Mouse (Mus musculus): Measurements from ENCODE around the gene Slc12a8.

Gene Slc12a8

DNA sequence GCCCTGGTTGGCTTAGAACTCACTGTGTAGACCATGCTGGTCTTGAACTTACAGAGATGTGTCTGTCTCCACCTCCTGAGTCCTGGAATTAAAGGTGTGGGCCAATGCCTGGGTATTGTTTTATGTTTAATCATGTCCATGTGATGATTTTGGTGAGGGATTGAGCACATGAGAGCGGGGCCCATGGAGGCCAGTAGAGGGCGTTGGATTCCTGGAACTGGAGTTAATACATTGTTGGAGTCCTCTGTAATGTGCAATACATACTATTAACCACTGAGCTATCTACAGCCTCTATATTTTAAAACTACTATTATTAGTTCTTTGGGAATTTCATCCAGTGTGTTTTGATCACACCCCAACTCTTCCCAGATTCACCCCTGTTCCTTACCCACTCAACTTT lies 27.2 kb downstream of the Slc12a8 start:
- no peak for DNase-seq (ENCODE audit: low read depth)

DNA sequence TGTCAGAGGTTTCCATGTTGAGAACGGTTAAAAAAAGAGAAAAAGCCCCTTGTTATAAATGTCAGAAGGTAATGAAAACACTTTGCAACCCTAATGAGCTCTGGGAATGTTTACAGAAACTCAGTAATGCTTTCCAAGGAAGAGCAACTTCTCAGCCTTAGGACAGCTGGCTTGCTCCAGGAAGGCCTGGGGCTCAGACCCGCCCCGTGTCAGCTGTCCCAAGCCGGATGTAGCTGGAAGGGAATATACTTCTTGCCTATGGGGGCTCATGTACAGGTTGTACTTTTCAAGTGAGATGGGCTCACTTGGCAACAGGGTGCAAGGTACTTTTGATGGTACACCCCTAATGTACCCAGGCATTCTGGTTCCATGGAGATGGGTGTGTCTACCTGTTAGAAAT lies 28.4 kb downstream of the Slc12a8 start:
- no peak for DNase-seq (ENCODE audit: low read depth)

DNA sequence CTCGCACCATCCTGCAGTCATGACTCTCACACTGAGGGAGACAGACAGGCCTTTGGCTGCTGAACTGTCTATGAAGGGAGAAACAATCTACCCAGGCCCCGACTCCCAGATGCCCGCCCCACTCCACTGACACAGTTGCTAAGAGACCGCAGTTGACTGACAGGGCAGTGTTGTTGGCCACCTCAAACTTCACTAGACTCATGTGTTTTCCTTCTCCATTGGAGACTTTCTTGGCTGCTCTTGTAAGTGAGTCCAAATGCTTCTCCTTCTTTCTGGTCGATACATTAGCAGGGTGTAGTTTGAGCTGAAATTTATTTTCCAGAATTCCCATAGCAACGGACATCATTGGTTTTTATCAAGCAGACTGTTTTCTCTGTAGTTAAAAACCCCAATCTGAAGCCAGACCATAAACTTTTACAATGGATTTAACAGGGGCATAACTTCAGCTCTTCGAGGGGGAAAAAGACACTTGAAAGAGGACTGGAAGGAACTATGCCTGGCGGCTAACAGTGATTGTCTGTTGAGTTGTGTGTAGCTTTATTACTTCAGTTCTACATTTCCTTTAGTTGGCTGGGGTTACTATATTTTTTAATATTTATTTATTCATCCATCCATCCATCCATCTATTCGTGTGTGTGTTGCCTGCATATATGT lies 36.7 kb downstream of the Slc12a8 start:
- no peak for DNase-seq (ENCODE audit: low read depth)

DNA sequence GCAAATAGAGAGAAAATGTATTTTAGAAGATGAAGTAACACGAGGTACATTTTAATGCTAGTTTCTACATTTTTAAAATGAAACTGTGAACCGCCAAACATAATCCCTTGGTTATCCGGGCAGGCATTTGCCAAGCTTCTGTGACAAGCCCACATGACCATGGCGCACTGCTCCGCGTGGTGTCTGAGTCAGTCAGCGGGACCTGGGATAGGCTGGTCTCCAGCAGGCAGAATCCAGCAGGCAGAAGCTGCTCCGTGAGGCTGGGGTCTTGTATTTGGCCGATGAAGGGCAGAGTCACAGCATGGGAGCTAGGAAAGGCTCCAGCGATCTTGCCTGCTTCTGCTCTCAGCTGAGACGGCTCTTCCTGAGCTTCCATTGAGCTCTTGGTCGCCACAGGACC lies 41.0 kb downstream of the Slc12a8 start:
- no peak for DNase-seq (ENCODE audit: low read depth)

DNA sequence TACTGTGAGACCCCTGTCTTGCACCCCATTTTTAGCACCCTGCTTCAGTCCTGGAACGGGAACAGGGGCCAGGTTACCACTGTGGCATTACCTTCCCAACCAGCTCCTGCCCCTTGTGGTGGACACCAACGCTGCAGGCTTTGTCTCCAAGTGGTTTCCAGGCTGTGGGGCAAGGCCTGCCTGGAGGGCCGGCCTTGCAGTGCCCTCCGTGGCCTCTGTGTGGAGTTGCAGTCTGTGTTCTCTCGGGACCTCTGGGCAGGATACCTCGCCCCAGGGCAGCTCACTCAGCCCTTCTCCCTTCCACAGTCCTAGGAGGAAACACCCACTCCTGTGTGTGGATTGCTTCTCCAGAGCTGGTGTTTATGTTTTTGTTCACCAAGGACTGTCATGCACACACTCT lies 43.2 kb downstream of the Slc12a8 start:
- peak; percentile 30 for DNase-seq (ENCODE audit: low read depth)

DNA sequence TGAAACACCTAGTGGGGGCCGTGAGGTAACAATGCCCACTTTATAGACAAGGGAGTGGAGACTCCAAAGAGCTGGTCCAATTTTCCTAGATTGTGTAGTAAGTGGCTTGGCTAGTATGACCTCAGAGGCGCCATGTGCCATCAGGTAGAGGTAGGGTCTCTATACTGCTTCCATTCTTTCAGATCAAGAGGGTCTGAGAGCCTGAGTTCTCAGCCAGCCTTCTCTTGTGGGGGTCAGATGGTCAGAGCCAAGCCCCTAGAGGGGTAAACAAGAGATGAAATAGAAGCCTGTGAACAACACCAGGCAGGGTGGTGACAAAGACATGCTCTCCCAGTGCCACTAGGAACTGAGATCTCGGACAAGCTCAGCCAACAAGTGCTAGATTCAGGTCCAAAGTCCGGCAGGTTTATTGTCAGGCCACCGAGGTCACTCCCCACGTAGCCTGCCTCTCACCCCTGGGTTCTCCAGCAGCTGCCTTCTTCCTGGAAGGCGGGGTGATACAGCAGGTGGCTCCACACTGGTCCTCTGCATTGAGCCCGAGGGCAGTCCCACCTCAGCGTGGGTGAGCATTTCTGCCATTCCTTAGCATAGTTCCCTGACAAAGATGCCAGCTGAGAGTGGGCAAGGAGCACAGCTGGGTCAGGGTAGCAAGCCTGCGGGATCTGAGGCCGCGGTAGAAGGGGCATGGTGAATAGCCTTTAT lies 44.3 kb downstream of the Slc12a8 start:
- no peak for DNase-seq (ENCODE audit: low read depth)

DNA sequence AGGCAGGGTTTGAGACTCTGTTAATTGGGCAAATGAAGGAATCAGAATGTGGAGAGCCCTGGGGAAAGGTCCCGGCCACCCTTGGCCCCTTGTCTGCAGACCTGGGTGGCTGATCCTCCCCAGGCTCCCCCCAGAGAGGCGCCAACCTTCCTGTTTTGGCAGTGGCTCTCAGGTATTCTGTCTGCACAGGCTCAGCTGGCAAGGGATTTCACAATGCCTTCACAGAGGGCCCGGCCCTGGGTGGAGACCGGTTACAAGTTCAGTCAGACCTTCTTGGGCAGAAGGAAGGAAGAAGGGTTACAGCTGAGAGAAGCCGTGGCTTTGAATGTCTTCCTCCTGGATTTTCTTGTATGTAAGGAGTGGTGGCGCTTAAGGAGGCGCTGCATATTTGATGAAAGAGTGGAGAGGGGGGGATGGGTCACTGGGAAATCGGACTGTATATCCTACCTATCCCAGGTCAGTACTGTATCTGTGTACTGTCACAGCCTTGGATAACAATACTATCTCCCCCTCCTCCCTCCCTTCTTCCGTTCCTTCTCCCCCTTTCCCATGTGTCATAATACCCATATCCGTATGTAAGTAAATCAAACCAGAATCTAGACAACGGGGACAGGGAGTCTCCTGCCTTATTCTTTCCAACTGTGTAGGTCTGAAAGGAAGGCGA lies 45.9 kb downstream of the Slc12a8 start:
- DNase-seq (ENCODE audit: low read depth), result no peak

DNA sequence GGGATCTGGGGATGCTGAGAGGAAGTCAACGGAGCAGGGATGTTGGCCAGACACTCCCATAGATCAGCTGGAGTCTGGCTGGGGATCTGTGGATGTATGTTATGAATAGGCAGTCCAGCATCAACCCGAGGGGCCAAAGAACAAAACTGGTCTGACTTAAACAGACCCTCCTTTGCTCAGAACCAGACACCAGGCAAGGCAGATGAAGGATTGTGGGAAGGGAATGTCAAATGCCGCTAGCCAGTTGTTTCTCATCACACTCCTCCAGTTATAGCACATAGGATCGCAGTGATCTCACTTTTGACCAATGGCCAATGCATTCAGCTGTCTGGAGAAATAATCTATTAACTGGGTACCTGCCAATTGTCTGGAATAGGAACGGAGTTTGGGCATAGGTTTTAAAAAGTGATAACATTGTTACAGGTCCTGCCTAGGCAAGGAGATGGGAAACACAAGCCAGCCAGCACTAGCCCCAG lies 46.4 kb downstream of the Slc12a8 start:
- DNase-seq (ENCODE audit: low read depth), result no peak

DNA sequence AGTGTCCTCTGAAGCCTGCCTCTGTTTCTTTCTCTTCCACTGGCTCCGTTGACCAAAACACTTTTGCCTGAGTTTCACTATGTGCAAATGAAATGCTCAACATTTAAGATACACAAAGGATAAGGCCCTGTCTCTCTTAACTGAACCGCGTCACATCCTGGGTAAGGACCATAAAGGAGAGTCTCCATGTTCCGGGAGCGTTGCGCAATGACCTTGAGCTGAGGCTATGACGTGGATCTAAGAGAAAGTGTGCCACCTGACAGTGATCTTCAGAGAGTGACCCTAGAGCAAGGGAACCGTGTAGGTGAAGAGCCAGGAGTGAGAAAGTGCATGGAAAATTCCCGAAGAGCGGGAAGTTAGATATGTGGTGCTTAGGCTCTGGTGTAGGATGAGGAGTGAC lies 49.3 kb downstream of the Slc12a8 start:
- no peak for DNase-seq (ENCODE audit: low read depth)

DNA sequence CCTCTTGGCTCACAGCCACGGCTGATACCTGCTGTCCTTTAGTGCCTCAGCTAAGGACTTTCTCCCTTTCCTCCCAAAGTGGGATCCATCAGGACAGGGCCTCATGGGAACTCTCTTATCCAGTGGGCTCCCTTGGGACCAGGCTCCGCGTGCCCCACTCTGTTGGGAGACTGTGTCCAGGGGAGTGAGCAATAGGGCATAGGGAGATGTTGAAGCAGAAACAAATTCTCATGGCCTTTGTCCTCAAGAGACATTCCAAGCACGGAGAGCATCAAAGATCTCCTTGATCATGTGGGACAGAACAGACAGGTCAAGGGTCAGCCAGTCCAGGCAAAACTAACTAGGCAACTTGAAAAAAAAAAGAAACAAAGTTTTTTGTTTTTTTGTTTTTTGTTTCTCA lies 50.6 kb downstream of the Slc12a8 start:
- no peak for DNase-seq (ENCODE audit: low read depth)

DNA sequence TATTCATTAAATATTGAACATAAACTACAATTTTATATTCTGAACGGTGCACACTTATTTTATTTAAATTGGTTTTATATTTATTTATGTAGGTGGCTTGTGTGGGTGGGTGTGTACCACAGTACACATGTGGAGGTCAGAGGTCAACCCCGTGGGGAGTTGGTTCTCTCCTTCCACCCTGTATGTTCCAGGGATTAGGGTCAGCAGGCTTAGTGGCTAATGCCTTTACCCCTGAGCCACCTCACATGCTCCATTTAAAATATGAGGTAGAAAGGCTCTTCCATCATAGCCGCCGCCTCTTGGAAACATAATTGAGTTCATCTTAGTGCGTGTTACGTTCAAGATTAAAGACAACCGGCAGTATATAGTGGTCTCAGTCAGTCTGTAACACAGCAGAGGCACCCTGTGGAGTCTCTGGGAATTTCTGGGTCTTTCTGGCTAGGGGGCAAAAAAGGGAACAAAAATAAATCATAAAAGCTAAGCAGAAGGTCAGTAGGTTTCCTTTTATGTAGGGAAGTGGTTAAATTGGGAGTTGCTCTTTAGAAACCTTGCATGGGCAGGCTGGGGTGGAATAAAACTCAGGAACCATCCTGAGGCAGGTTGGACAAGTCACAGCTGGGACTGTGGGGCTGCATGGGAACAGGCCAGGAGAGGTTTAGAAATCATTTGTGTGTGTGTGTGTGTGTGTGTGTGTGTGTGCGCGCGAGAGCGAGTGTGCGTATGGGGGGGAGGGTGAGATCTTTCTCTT lies 51.3 kb downstream of the Slc12a8 start:
- DNase-seq (ENCODE audit: low read depth), result no peak

DNA sequence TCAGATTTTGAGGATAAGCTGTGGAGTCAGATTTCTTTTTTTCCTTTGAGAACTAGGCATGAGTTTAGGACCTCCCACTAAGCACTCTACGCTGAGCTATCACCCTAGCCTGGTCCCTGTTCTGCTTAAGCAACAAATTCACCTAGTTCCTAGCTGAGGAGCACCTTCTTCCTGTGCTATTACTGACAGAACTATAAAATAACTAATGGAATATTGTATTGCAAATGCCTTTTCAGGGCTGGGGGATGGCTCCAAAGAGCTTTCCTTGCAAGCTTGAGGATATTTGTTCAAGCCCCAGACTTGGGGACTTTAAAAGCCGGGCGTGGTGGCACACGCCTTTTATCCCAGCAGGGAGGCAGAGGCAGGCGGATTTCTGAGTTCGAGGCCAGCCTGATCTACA lies 55.5 kb downstream of the Slc12a8 start:
- DNase-seq (ENCODE audit: low read depth), result no peak

DNA sequence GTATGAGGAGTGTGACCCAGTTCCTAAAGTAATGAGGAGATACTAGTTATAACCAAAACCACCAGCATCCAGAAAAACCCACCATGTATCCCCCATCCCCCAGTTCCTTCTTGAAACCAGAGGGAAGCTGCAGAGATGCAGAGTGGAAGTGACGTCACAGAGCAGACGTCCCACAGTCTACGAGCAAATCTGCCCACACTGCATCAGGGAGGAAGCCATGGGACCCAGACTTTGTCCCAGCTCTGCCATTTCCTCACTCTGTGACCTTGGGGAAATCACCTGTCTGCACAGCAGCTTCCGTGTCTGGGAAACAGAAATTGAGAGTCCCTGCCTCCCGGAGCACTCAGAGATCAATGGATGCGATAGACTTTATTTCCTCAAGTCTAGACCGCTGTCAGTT lies 56.6 kb downstream of the Slc12a8 start:
- DNase-seq (ENCODE audit: low read depth), result peak; percentile 51

DNA sequence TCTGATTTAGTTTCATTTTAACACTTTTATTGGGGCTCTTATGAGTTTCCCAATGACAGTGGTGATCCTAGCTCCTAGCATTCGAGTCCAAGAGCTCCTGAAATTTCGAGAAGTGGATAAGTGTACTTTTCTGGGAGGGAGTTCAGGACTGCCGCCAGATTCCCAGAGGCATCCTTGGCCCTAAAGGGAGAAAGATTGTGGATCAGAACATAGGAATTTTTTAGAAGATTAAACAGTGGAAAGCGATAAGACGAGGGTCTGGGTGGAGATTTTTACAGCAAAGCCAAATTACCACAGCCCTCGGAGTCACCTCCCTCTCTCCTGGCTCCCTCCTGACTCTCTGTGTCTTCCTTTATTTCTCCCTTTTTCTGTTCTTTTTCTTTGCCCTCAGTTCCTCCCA lies 58.6 kb downstream of the Slc12a8 start:
- no peak for DNase-seq (ENCODE audit: low read depth)

DNA sequence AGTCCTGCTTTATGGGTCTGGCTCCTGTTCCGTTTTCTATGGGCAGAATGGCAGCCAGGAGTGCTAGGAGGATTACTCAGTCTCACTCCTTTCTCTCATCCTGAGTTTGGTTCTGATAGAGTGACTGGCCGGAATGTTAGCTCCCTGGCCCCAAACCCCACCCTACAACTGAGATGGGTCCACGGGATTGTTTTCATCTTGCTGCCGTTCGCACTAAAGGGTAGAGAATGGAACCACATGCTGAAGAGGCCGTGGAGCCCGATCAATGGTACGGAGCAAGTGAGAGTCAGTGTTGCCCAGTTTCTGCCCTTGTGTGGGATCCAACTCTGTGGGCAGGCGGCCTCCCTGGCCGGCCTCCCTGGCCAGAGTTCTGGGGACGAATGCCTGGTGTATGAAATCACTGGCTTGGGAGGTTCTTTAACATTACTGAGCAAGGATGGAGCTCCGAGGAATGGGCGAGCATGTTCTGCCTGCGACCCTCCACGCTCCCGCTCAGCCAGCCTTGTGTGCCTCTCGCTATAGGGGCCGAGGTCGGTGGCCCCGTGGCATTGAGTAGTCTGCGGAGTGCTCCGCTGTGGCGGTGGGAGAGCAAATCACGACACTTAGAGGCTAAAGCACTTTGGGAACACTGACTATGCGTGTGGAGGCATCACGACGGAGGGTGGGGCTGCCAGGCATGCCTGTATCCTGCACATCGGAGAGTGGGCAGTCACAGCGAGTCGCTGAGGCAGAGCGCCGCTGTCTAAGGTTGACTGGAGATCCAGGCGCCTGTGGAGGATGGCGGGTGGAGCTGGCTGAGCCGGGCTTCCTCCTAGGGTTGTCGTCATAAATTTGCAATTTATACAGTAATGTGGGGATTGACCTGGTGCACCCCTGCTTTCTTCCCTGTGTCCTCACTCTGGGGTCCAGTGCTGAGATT lies 59.4 kb downstream of the Slc12a8 start:
- DNase-seq (ENCODE audit: low read depth), result no peak

DNA sequence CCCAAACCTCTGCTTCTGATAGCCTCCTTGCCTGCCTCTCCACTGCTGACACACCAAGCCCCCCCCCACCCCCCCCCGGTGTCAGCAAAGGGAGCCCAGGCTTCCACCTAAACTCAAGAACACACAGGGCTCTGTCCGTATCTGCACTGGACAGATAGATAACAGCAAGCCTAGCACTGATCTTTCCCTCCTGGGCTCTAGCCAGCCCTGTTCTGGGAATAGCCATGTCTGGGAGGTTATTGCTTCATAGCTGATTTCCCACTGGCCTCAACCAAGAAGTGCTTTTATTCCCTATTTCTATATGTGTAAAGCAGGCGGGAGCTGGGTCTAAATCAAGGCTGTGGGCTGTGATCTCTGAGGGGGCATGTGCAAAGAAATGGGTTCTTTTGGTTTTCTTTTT lies 61.3 kb downstream of the Slc12a8 start:
- no peak for DNase-seq (ENCODE audit: low read depth)

DNA sequence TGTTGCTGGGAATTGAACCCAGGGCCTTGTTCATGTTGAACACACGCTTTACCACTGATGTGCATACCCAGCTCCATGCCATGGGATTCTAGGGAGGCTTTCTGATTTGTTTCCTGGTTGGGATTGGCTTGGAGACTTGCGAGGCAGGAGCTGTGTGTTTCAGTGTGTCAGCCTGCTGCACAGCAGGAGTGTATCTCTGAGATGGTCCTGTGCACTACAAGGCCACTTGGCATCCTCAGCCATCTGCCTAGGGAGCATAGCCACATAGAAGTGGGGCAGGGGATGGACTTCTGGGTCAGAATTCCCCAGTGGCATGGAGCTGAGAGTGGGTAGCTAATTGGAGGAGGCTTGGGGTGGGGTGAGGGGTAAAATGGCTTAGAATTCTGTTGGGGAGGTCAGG lies 63.2 kb downstream of the Slc12a8 start:
- DNase-seq (ENCODE audit: low read depth), result no peak

DNA sequence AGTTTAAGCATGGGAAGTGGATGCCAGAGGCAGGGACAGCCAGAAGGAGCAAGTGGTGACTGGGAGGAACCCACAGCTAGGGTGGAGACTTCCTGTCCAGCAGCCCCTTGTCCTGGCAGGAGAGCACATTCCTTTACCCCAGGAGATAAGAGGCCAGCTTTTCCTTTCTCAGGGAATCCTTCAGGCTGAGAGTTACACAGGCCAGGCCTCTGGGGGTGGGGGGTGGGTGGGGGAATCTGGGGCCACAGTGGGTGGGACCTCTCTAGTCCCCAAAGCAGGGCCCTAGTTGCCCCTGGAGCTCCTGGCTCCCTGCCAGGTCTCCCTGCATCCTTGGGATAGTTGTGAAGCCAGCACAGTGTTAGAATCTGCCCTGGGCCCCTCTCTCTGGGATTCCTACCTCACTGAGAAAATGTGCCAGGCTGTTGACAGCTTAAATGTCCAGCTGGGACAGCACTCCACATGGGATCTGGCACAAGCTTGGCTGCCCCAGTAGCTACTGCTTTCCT lies 63.7 kb downstream of the Slc12a8 start:
- no peak for DNase-seq (ENCODE audit: low read depth)

DNA sequence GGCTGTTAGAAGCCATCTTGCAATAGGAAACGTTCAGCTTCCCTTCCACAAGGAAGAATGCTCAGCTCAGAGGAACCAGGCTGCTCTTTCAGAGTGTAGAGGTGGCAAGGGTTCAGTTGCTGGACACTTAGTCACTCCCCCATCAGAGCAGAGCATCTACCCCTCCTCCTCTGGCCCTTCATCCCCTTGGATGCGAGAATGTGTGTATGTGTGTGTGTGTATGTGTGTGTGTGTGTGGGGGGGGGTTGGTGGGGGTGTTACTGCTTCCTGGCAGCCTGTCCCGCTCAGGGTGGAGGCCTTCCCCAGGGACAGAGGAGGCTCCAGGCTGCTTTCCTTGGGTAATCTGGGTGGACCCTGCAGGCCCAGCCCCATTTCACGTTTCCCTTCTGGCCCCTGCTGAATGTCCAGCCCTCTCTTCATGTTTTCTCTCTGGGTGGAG lies 64.6 kb downstream of the Slc12a8 start:
- no peak for DNase-seq (ENCODE audit: low read depth)

DNA sequence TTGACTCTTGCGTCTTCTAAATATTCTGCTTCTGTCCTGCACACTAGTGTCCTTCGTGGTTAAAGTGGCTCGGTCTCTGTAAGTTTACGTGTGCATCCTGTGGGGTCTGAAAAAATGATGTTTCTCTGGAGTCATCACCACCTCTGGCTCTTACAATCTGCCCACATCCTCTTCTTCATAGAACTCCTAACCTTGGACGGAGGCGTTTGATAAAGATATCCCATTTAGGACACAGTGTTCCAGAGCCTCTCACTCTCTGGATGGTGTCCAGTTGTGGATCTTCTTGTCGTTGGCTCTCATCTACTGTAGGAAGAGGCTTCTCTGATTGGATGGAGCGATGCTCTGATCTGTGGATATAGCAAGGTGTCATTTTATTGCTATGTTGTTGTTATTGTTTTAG lies 65.4 kb downstream of the Slc12a8 start:
- DNase-seq (ENCODE audit: low read depth), result no peak

DNA sequence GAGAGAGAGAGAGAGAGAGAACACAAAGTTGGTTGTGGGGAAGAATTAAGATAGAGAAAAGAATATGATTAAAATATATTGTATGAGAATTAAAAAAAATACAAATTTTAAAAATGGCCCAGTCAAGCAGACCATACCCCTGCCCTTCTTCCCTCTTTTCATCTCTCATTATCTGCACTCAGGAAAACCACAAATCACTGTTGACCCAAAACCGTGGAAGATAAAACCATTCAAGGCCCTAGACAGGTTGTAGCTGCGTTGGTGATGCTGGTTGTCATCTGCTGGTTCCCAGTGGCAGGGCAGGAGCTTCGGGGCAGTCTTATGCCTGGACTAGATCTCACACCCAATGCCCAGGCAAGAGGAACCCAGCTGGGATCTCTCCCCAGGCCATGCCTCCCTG lies 66.2 kb downstream of the Slc12a8 start:
- no peak for DNase-seq (ENCODE audit: low read depth)
